Mouse (Mus musculus) hematopoietic multipotent progenitor cell, adult 10-12 weeks (in vitro differentiated cells): Measurements from ENCODE around the gene Ccl11. TPM values are rescaled to one million over a fixed set of nuclear protein-coding genes. Genes with fewer than 3 reads are reported as not detected.

Experiments used
- polyA plus RNA-seq: library from polyadenylated mRNA; stranded (reverse); fragments of >175 nt; gene quantifications from 2 replicates; pipeline ENCODE4 v1.2.3, GENCODE M21; 2012; ENCODE audit warnings: low replicate concordance

Gene Ccl11
- not detected in 2 replicates for polyA plus RNA-seq

GRCm38 (mm10) chr11:82057646-82058045 is at the start of gene Ccl11:
Ccl11 (plus strand) TSS chr11:82057823.

GRCm38 (mm10) chr11:82035356-82035755 is 22.3 kb upstream of the Ccl11 start, which contains the start of gene Ccl2:
Ccl2 (plus strand) TSS chr11:82035571.

GRCm38 (mm10) chr11:82038535-82038934 is 19.1 kb upstream of the Ccl11 start, which contains the start of gene Gm17268:
Gm17268 (minus strand) TSS chr11:82038562.

GRCm38 (mm10) chr11:82045471-82045870 is 12.2 kb upstream of the Ccl11 start, which contains the start of gene Ccl7:
Ccl7 (plus strand) TSS chr11:82045712.

GRCm38 (mm10) chr11:82101529-82101928 is 43.9 kb downstream of the Ccl11 start, which contains the start of gene Ccl12:
Ccl12 (plus strand) TSS chr11:82101845.

Other genes with a start within 250 kb of the Ccl11 start
- not detected in 2 replicates for gene 5530401A14Rik, start 197.2 kb upstream of the Ccl11 start, polyA plus RNA-seq
- not detected in 2 replicates for gene Asic2, start 89.4 kb upstream of the Ccl11 start, polyA plus RNA-seq
- 0.29 and 0.40 TPM in 2 replicates for gene Ccl2, start 22.3 kb upstream of the Ccl11 start, polyA plus RNA-seq
- not detected in 2 replicates for gene Gm17268, start 19.3 kb upstream of the Ccl11 start, polyA plus RNA-seq
- not detected in 2 replicates for gene Ccl7, start 12.1 kb upstream of the Ccl11 start, polyA plus RNA-seq
- gene Ccl12, start 44.0 kb downstream of the Ccl11 start, polyA plus RNA-seq, result not detected in 2 replicates
- gene Ccl8, start 57.4 kb downstream of the Ccl11 start, polyA plus RNA-seq, result not detected in 2 replicates
- gene Ccl1, start 247.9 kb downstream of the Ccl11 start, polyA plus RNA-seq, result 0.33 TPM in 1 of 2 replicates, not detected in the other